Mouse (Mus musculus) CH12.LX (cell line): Measurements from ENCODE around the gene Dcxr.
"Not testable (repeated sequence)": the region's sequence is repeated elsewhere in the genome, so short reads cannot be mapped to it uniquely, and the experiment has no call there.

Source experiments
- BHLHE40 ChIP-seq: IDR thresholded peaks from 2 replicates; pipeline ENCODE4 v1.6.1; 2011; ENCODE audit warnings: mild to moderate bottlenecking, low read depth, low read length, improper control_type of control experiment
- CTCF ChIP-seq, 2 experiments: IDR thresholded peaks in 1 of 2; conservative IDR thresholded peaks in 1 of 2; 2 replicates each; pipeline ENCODE4 v1.5.1; 2011 to 2012; ENCODE audit warnings: low read depth in 2 of 2, low read length in 2 of 2, improper control_type of control experiment in 1 of 2, inconsistent platforms in 1 of 2, mild to moderate bottlenecking in 1 of 2, moderate library complexity in 1 of 2
- ELF1 ChIP-seq: IDR thresholded peaks from 2 replicates; pipeline ENCODE4 v1.6.1; 2014; ENCODE audit warnings: low read depth, mild to moderate bottlenecking, inconsistent platforms, low read length, improper control_type of control experiment
- EP300 ChIP-seq: IDR thresholded peaks from 2 replicates; pipeline ENCODE4 v1.6.1; 2011; ENCODE audit warnings: low read length, improper control_type of control experiment
- MAFK ChIP-seq: IDR thresholded peaks from 2 replicates; pipeline ENCODE4 v1.6.1; 2011; ENCODE audit warnings: low read length, improper control_type of control experiment; ENCODE audit not compliant: insufficient replicate concordance
- MAX ChIP-seq: IDR thresholded peaks from 2 replicates; pipeline ENCODE4 v1.6.1; 2011; ENCODE audit warnings: low read length, improper control_type of control experiment
- MAZ ChIP-seq: IDR thresholded peaks from 2 replicates; pipeline ENCODE4 v1.6.1; 2012; ENCODE audit warnings: low read depth, mild to moderate bottlenecking, inconsistent platforms, low read length, improper control_type of control experiment, moderate library complexity
- MXI1 ChIP-seq: IDR thresholded peaks from 2 replicates; pipeline ENCODE4 v1.6.1; 2011; ENCODE audit warnings: mild to moderate bottlenecking, low read depth, low read length, improper control_type of control experiment
- POLR2A ChIP-seq: IDR thresholded peaks from 2 replicates; pipeline ENCODE4 v1.6.1; 2011; ENCODE audit warnings: low read depth, mild to moderate bottlenecking, improper control_type of control experiment, low read length
- RAD21 ChIP-seq: IDR thresholded peaks from 2 replicates; pipeline ENCODE4 v1.6.1; 2011; ENCODE audit warnings: low read depth, mild to moderate bottlenecking, low read length, improper control_type of control experiment, moderate library complexity
- TCF12 ChIP-seq: IDR thresholded peaks from 2 replicates; pipeline ENCODE4 v1.6.1; 2014; ENCODE audit warnings: low read depth, mild to moderate bottlenecking, inconsistent platforms, low read length, improper control_type of control experiment
- UBTF ChIP-seq: IDR thresholded peaks from 2 replicates; pipeline ENCODE4 v1.6.1; 2012; ENCODE audit warnings: low read depth, mild to moderate bottlenecking, inconsistent platforms, low read length, improper control_type of control experiment, moderate library complexity
- USF1 ChIP-seq: IDR thresholded peaks from 2 replicates; pipeline ENCODE4 v1.6.1; 2014; ENCODE audit warnings: low read depth, mild to moderate bottlenecking, inconsistent platforms, low read length, improper control_type of control experiment
- ZKSCAN1 ChIP-seq: IDR thresholded peaks from 2 replicates; pipeline ENCODE4 v1.6.1; 2012; ENCODE audit warnings: low read depth, inconsistent platforms, low read length, improper control_type of control experiment, borderline replicate concordance

GRCm38 (mm10) chr11:120767023-120767422 lies 39.9 kb upstream of the Dcxr start:
- not testable (repeated sequence) for TF ChIP-seq CTCF (conservative IDR thresholded peaks at IDR 0.05 in 1 of 2, IDR thresholded peaks at IDR 0.05 in 1 of 2; ENCODE audit: low read depth in 2 of 2, low read length in 2 of 2); POLR2A; MXI1; EP300; MAX; USF1; TCF12; BHLHE40; MAFK; ELF1; UBTF; MAZ; ZKSCAN1; RAD21
